Mouse (Mus musculus) left cerebral cortex, postnatal 10 days (tissue): ENCODE measurements around the gene March8. TPM values are rescaled to one million over a fixed set of nuclear protein-coding genes. Genes with fewer than 3 reads are reported as not detected.
"Not testable (repeated sequence)": the region's sequence is repeated elsewhere in the genome, so short reads cannot be mapped to it uniquely, and the experiment has no call there.

Source experiments
- DNase-seq, 2 experiments: peaks; one replicate each; pipeline ENCODE4 v3.0.0; 2021 to 2022; ENCODE audit warnings: low spot score in 2 of 2, mixed read lengths in 1 of 2; ENCODE audit errors: extremely low spot score in 1 of 2
- intact Hi-C: fragments of 180-260 bp; cut with DNase I; formaldehyde crosslinking; loops from one replicate; pipeline ENCODE4 v1.15.1; 2025
- total RNA-seq, 2 experiments: library from RNA; stranded (reverse); gene quantifications; 2 replicates each; pipeline ENCODE4 v1.2.3; 2021

Gene March8
- 10 to 100 TPM; 60.2 to 62.8 TPM for total RNA-seq

DNA sequence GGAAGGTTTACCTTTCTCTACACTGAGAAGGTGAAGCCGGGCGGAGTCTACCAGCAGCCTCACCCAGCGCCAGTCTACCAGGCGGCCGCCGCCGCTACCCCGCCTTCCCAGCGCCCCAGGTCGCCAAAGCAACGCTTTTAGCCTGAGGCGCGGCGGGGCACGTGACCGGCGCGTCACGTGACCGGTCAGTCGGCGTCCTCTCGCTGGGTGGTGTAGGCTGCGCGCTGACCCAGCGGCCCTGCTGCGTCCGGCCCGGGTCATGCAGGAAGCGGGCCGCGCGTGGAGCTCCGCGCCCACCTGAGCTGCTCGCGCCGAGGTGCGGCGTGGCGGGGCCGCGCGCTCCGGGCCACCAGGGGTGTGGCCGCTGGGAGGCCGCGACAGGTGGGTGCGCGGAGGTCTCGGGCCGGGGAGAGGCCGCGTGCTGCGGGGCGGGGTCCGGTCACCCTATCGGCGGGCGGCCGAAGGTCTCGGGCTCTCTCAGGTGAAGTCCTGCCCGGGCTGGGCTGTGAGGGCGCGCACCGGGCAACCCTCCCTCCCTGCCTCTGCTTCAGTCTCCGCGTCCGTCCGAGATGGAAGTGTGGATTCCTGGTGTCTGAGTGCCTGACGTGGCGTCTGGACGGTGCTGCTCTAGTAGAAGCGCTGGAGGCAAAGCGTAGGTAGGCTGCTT, at the start of gene March8:
March8 (plus strand) TSS at position 190 of the 667 bp plus-strand sequence.
- peak; percentile 74 to 93 for DNase-seq
- intact Hi-C loops: loop anchor here (5.0 kb wide), 1 partner anchor 84 kb away; no protein-coding TSS in a partner anchor

DNA sequence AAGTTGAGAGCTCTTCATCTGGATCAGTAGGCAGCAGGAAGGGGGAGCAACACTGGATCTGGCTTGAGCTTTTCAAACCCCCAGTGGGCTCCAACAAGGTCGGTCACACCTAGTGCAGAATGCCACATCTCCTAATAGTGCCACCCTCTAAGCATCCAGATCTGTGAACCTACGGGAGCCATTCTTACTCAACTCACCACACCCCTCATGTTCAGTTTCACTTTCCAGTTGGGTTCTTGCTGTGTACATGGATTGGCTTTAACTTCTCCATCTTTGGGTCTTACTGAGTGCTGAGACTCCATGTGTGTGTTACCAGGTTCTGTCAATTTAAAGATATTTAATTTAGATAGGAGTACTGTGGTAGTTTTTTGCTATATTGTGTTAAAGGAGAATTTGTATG, 26.4 kb upstream of the March8 start:
- no peak for DNase-seq
- intact Hi-C loops: no loop called here

DNA sequence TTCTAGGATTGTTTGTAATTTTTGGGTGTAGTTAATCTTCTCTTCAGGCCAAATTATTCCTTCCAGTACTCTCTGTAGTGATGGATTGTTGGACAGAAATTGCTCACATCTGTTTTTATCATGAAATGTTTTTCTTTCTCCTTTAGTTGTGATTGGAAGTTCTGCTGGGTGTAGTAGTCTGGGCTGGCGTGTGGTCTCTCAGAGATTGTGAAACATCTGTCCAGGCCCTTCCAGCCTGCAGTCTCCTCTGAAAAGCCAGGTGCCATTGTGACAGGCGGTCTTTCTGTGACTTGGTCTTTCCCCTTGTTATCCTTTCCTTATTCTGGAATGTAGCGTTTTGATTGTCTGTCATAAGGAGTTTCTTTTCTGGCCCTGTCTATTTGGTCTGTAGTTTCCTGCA, 18.6 kb upstream of the March8 start:
- DNase-seq: no peak
- intact Hi-C loops: no loop called here

DNA sequence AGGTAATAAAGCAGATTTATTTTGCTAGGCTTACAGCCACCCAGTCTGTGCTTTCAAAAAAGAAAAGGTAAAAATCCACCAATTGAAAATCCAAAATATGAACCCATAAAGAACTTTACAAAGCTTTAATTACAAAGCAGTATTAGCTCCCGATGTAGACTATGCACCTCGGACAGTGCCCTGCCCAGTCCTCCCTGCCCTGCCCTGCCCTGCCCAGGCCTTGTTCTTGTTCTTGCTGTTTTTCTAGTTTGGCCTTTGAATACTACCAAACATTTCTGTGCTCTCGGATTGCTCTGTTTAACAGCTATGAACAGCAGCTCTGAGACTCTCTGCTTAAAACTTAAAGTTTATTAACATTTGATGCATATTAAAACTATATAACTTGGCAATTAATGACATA, 11.2 kb upstream of the March8 start:
- no peak for DNase-seq

DNA sequence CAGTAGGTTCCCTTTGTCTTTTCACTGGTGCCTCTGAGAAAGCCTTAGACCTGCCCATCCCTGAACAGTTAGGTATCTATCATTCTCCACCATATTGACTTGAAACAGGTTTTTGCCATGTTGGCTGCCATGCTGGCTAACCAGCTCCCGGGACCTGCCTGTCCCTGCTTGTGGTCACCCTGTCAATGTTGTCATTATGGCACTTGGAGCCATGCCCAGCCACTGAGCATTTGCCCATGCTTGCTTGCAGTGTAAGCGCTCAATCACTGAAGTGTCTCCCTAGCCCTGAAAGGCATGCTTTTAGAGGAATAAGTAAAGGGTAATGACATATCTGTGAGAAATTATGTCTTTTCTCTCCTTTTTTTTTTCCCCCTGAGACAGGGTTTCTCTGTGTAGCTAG, 6.4 kb upstream of the March8 start:
- no peak for DNase-seq

More for the DNA sequence above, 11.2 kb upstream of the March8 start:
- intact Hi-C loops: no loop called here

DNA sequence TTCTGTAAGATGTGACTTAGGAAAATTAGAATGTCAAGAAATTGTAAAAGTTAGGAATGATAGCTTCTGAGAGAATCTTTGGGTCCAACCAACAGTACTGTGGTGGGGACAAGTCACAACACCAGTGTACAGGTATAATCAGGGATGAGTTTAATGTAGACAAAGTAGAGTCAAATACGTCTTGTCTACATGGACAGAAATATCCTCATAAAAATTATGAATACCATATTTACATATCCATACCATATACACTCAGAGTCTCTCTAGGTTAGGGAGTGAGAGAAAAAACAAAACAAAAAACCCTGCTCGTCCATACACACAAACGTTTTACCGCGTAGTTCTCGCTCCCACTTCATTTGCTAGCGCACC, 374 bp upstream of the March8 start:
- intact Hi-C loops: loop anchor here (5.0 kb wide), 1 partner anchor 85 kb away; no protein-coding TSS in a partner anchor
- no peak for DNase-seq

More for the DNA sequence above, 6.4 kb upstream of the March8 start:
- intact Hi-C loops: no loop called here

DNA sequence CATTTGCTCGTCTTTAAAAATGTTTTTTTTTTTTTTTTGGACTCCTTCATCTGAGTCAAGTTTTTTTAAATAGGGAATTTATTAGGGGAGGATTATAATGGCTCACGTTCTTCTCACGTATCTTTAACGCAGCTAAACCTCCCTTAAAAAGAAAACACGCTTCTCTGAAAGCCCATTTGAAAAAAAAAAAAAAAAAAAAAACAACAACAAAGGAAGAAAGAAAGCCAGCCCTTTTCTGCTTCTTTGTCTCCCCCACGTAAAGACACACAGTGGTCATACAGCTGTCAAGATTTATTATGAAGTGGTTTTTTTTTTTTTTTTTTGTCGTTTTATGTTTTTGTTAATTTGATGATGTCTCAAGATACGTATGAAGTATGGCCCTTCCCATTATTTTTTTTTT, 696 bp downstream of the March8 start:
- DNase-seq: no peak
- intact Hi-C loops: loop anchor here (5.0 kb wide), 1 partner anchor 84 kb away; no protein-coding TSS in a partner anchor

DNA sequence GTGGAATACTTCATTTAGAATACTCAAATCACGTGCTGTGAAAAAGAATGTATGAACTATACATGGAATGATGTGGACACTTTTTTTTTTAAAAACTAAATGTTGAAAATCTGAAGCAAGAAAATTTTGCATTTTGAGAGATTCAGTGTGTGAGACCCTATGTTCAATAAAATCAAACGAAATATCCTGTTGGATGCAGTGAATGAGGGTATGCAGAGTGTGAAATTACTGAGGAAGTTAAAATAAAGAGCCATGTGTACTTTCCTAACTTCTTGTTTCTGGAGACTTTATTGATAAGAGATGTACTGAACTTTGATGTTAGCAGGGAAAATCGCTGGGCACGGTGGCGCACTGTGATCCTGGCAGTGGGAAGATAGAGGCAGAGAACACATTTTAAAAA, 1.3 kb downstream of the March8 start:
- intact Hi-C loops: loop anchor here (5.0 kb wide), 1 partner anchor 83 kb away; no protein-coding TSS in a partner anchor
- DNase-seq: no peak

DNA sequence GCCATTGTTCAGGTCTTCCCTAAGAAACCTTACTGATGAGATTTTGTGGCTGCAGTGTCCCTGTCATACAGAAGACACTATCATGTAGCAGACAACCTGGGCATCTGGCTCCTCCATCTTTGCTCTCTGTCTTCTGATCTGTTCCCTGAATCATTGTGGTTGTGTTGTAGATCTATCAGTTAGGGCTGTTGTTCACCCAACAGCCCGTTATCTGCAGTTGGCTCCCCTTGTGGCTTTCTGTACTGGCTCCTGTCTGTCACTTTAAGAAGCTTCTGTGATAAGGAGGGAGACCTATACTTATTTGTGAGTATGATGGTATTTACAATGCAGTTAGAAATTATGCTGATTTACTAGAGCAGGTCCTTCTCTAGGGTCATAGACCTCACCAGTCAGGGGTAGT, 2.7 kb downstream of the March8 start:
- no peak for DNase-seq
- intact Hi-C loops: no loop called here

DNA sequence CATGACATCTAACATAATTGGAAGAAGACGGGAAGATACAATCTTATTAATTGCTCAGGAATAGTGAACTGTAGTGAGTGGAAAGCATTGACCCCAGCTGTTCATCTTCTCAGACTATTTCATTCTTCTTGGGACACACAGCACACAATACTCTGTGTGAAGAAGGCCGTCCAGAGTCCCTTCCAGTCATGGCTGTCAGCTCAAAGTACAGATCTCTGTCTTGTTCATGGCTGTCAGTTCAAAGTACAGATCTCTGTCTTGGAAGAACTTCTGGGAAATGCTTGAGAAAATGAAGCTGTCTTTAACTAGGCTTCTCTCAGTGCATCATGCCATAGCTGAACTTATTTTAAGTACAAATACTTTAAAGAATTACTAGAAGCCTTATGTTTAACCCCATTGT, 10.1 kb downstream of the March8 start:
- intact Hi-C loops: no loop called here

DNA sequence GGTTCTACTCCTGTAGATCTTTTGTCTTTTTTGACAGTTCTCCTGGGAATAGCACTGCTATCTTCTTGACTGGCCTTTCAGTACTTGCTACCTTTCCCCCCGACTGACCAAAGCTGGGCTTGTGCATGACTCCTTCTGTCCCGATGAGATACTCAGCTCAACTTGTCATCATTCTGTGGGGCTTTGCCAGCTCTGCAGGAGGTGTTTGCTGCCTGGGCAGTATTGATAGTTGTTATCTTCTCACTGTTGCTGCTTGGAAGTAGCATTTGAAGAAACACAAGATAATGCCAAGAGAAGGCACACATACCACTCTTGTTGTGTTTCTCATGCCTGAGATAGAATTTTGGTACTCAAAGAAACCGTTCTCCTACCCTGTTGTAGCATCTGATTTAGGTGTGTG, 12.2 kb downstream of the March8 start:
- DNase-seq: no peak
- intact Hi-C loops: no loop called here

More for the DNA sequence above, 10.1 kb downstream of the March8 start:
- DNase-seq: no peak

DNA sequence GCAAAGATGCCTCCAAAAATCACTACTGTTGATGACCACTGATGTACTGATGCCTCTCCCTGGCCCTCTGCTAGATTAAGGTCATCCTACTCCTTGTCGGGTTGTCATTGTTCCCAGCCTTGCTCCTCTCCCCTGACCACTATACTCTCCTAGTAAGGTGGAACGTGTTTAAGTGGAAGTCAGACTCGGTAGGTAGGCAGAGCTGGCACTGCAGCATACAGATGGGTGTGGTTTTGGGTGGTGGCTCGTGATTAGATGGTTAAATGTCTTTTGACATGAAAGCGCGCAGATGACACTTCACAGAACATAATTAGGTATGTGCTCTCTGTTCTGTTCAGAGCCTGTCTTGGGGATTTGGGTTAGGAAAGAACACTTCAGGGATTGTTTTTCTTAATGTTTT, 12.8 kb downstream of the March8 start:
- intact Hi-C loops: no loop called here
- no peak for DNase-seq

DNA sequence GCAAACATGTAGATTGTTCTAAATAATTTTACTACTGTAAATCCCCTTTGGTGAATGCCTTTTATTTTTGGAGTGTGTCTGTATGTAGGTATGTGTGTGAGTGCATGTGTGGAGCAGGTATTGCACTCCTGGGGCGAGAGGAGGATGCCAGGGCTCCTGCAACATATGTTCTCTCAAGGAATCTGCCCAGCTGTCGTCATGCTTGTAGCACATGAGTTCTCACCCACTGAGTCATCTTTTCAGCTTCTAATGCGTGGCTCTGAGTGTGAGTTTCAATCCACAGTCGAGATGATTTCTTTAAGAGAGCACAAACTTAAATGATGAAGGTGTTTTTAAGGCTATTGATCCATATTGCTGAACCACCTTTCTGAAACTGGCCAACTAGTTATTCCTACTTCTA, 13.7 kb downstream of the March8 start:
- intact Hi-C loops: no loop called here
- no peak for DNase-seq

DNA sequence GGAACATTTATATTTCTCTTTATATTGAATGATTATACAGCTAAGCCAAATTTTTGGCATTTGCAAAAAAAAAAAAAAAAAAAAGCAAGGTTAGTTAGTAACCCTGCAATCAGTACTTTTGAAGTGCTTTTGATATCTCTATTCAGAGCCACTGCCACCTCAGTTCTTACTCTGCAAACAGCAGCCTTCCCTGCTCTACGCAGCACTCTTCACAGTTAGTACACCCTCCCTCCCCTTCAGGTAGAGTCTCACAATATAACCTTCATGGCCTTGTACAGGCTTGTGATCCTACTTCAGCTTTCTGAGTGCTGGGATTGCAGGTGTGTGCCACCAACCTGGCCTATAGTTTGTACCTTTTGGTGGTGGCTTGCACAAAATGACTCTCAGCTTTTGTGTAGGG, 15.6 kb downstream of the March8 start:
- intact Hi-C loops: no loop called here
- DNase-seq: no peak

DNA sequence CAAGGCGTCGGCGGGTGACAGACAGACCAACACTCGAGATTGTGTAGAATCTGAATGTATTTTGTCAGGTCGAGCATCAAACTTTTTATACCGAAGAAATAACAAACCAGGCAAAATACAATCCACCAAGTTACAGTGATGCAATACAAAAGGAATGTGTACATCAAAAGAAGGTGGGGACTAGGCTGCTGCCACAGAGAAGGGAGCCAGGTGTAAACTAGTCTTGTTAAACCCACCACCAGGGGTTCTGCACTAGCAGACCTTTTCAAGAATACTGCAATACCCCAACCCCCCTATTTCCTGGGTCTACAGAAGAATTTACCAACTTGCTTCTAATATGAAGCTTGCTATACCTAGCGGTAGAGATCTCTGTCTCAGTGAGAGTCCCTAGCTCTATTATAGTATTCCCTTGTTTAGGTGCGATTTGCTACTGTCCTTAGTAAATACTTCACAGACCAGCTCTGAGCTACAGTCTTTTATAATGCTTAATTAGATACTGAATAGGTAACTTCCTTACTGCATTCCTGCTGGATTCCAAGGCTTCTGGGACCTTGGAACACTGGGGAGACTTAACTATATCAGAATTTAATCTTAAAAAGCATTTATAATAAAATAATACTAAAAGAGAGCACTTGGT, 18.6 kb downstream of the March8 start:
- intact Hi-C loops, DNase-seq: not testable (repeated sequence)

DNA sequence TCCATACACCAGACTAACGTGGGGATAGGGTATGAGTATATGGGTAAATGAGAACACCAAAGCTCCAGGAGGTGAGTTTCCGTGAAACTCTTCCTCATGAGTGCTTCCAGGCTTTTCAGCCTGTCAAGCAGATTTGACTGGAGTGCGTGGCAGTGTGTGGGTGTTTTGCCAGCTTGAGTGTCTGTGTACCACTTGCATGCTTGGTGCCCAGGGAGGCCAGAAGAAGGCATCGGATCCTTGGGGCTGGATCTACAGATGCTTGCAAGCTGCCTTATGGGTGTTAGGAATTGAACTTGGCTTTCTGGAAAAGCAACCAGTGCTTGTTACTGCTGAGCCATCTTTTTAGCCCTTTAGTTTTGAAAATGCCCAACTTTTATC, 19.1 kb downstream of the March8 start:
- DNase-seq: no peak

DNA sequence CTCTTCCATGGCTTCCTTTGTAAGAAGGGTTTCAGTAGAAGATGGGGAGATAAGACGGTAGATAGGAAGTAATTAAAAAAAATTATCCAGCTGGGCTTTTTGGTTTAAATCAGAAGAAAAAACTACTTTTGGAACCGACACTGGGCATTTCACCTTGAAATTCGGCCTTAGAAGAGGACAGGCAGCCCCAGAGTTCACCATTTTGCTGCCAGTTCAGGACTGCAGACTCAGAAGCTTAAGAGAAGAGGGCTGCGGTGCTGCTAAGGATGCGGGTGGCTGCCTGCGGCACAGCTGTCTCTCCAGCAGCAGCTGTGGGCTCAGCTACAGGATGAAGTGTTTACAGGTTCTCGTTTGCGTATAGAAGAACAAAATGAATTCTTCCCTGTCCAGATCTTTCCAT, 20.2 kb downstream of the March8 start:
- intact Hi-C loops: no loop called here
- DNase-seq: no peak

More for the DNA sequence above, 19.1 kb downstream of the March8 start:
- intact Hi-C loops: no loop called here

DNA sequence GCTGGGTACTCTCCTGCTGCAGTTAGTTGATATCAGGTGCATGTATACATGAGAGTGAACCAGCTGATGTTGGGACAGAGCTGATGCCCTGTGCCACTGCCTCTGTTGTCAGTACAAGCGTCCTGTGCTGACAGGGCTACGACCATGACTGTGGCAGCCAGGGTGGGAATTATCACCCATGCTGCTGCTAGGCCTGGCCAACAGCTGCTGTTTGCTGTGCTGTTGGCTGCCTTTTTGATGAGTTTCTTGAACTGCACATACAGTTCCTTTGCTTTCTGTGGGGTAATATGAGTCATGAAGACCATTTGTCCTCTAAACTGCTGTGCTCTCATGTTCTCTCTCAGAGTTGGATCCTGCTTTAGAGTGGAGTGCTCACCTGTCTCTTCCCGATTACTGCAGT, 21.4 kb downstream of the March8 start:
- intact Hi-C loops: no loop called here
- no peak for DNase-seq

DNA sequence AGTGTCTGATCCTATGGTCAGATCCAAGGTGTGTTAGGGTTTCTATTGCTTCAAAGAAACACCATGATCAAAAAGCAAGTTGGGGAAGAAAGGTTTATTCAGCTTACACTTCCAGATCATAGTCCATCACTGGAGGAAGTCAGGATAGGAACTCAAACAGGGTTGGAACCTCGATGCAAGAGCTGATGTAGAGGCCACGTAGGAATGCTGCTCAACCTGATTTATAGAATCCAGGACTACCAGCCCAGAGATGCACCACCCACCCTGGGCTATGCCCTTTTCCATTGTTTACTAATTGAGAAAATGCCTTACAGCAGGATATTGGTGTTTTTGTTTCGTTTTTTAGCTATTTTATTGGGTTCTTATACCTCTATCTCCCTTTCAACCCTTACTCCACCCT, 23.6 kb downstream of the March8 start:
- intact Hi-C loops: no loop called here
- DNase-seq: no peak

DNA sequence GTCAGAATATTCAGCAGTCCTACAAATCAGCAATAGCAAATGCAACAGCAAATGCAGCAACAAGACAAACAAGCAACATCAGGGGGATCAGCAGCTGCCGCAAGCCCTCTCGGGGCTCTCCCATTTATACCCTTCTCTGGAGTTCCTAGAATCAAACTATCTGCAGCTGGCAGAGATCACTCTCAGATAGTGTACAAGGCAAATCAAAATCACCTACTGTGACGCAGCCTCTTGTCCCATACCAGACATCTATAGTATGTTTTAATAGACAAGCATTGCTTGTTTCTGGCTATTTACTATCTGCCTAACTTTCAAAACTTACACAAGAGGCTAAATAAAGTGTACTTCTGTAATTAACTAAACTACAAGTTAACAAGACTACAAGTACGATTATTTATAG, 24.2 kb downstream of the March8 start:
- DNase-seq: no peak
- intact Hi-C loops: no loop called here

DNA sequence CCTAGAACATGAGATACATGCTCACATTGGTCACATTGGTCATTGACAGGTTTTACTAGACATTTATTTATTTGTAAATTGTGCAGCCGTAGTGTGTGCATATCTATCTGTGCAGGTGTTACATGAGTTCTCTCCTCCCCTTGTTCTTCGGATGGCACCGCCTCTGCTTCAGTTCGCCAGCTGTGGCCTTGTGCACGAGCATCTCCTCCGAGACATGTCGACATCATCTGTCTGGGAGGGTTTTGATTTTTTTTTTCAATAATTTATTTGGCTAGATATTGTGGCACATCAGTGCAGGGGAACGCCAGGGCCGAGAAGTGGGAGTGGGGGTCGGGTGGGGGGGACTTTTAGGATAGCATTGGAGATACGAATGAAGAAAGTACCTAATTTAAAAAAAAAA, 30.1 kb downstream of the March8 start:
- no peak for DNase-seq
- intact Hi-C loops: no loop called here
